Mouse (Mus musculus): ENCODE data around the gene Socs5. TPM values are rescaled to one million over a fixed set of nuclear protein-coding genes. Genes with fewer than 3 reads are reported as not detected.

Socs5 gene
- polyA plus RNA-seq, 1 experiment from 2014 or later = 3.9 TPM

DNA sequence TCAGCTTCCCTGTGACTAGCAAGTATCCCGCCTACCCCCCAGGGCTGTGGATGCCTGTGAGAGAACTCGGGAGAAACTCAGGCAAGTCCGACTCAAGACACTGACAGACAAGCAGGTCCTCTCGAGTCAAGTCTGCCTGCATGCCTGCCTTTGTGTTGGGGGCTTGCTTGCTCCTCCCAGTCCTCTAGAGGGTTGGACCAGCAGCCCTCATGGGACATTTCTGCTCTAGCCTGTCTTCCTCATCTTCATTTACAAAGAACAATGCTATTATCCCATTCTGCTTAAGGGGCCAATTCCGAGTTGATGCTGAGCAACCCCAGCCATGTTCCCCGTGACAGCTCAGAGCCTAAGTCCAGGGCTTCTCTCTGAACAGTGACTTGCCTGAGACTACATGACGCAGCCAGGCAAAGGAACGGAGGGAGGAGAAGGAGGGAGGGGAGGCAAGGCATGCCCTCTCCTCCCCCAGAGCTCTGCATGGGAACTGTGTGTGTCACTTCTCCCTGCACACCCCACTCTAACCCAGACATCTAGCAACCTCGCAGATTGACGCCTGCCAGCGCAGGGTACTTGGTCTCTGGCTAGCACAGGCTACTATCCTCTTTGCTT is 78.1 kb downstream of the Socs5 start:
- Histone ChIP-seq H3K4me2 (replicated peaks; ENCODE audit: low read depth) (no peak overlapping the region), H3K27me3 (replicated peaks; ENCODE audit: control insufficient read depth, insufficient read depth, low read length) (no peaks in the 10 kb centered on the region), H3K9ac (ENCODE audit: low read depth, low read length) (no peak overlapping the region), H3K4me3 (ENCODE audit: low read depth, low read length) (no peak overlapping the region), H3K36me3 (ENCODE audit: control insufficient read depth, insufficient read depth) (no peaks in the 10 kb centered on the region), H3K27ac (ENCODE audit: low read depth, low read length) (no peak overlapping the region), H3K4me1 (replicated peaks; ENCODE audit: control insufficient read depth, insufficient read depth, low read length) (no peaks in the 10 kb centered on the region), H3K9me3 (ENCODE audit: control insufficient read depth) (no peaks in the 10 kb centered on the region)
- 51% methylated on average over 11 of the region's 11 CpGs for WGBS
- no peak for ATAC-seq
- no peak for TF ChIP-seq CTCF (IDR thresholded peaks at IDR 0.05; ENCODE audit: low read depth)

DNA sequence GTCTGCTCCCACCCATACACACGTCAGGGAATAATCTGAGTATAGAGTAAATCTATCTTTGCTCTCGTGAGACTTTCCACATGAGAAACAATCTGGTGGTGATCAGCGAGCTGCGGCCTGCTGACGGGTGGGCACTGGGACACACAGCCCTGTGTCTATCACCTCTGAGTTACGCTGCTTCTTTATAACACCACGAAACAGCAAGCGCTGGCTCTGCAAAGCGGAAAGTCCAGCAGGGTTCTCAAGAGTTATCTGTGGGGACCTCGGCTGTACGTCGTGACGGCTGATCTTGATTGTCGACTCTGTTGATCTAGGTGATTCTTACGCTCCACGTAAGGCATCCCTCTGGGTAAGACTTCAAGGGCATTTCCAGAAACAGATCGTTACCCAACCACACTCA is 79.5 kb downstream of the Socs5 start:
- Histone ChIP-seq H3K4me1 (replicated peaks; ENCODE audit: control insufficient read depth, insufficient read depth, low read length) (no peaks in the 10 kb centered on the region), H3K36me3 (ENCODE audit: control insufficient read depth, insufficient read depth) (no peaks in the 10 kb centered on the region), H3K9me3 (ENCODE audit: control insufficient read depth) (no peaks in the 10 kb centered on the region), H3K9ac (ENCODE audit: low read depth, low read length) (no peak overlapping the region), H3K27ac (ENCODE audit: low read depth, low read length) (no peak overlapping the region), H3K4me3 (ENCODE audit: low read depth, low read length) (no peak overlapping the region), H3K4me2 (replicated peaks; ENCODE audit: low read depth) (no peak overlapping the region), H3K27me3 (replicated peaks; ENCODE audit: control insufficient read depth, insufficient read depth, low read length) (no peaks in the 10 kb centered on the region)
- TF ChIP-seq CTCF (IDR thresholded peaks at IDR 0.05; ENCODE audit: low read depth) = no peak
- ATAC-seq = no peak
- 72% methylated on average over 17 of the region's 17 CpGs for WGBS

Small RNAs within 50 kb of the gene (microRNA-seq; reads per million reads assigned to microRNA genes)
- gene Gm22346 = not detected

Other genes starting within 250 kb of the Socs5 start
- gene Tmem247, start 190.3 kb upstream of the Socs5 start, polyA plus RNA-seq (2015; fragmentation: Nextera tagmentation; extraction: Ambion mirVana) = not detected in 2 replicates
- gene Atp6v1e2, start 159.8 kb upstream of the Socs5 start, polyA plus RNA-seq (2015; fragmentation: Nextera tagmentation; extraction: Ambion mirVana) = not detected in 2 replicates
- 7.3 and 7.6 TPM in 2 replicates for gene Rhoq, start 144.6 kb upstream of the Socs5 start, polyA plus RNA-seq (2015; fragmentation: Nextera tagmentation; extraction: Ambion mirVana)
- 42.6 and 43.8 TPM in 2 replicates for gene Pigf, start 82.3 kb upstream of the Socs5 start, polyA plus RNA-seq (2015; fragmentation: Nextera tagmentation; extraction: Ambion mirVana)
- 192 and 200 TPM in 2 replicates for gene Cript, start 82.1 kb upstream of the Socs5 start, polyA plus RNA-seq (2015; fragmentation: Nextera tagmentation; extraction: Ambion mirVana)
- gene Mcfd2, start 158.3 kb downstream of the Socs5 start, polyA plus RNA-seq (2015; fragmentation: Nextera tagmentation; extraction: Ambion mirVana) = 220 and 231 TPM in 2 replicates
- 61.7 and 69.2 TPM in 2 replicates for gene Ttc7, start 175.2 kb downstream of the Socs5 start, polyA plus RNA-seq (2015; fragmentation: Nextera tagmentation; extraction: Ambion mirVana)